Mouse (Mus musculus) spleen, adult 2 months (tissue): Measurements from ENCODE around the gene Cort.

ENCODE experiments used
- CTCF ChIP-seq: fragments of 200-500 bp; IDR thresholded peaks from 2 replicates; pipeline ENCODE4 v1.5.1; 2011; ENCODE audit warnings: mild to moderate bottlenecking, inconsistent platforms; ENCODE audit not compliant: insufficient read depth, insufficient read length, insufficient replicate concordance; ENCODE audit errors: extremely low read depth
- POLR2A ChIP-seq: fragments of 200-500 bp; IDR thresholded peaks from 2 replicates; pipeline ENCODE4 v1.6.1; 2011; ENCODE audit warnings: low read depth, low read length, inconsistent platforms

GRCm38 (mm10) chr4:149126115-149126509 is 451 bp downstream of the Cort start:
- TF ChIP-seq CTCF (no peak), POLR2A (no peak)
